Mouse (Mus musculus): ENCODE data around the gene Ube3b.

The Ube3b gene

GRCm38 (mm10) chr5:114374409-114375213, 5.8 kb upstream of the Ube3b start:
- no peak for DNase-seq (ENCODE audit: low read depth)

GRCm38 (mm10) chr5:114378177-114378920, 2.1 kb upstream of the Ube3b start:
- DNase-seq (ENCODE audit: low read depth) = no peak

- no peak for DNase-seq (ENCODE audit: low read depth)
These were observed 1.5 kb upstream of the Ube3b start for GRCm38 (mm10) chr5:114378936-114379335.

- no peak for DNase-seq (ENCODE audit: low read depth)
These were observed 644 bp upstream of the Ube3b start for GRCm38 (mm10) chr5:114379763-114380162.

DNA sequence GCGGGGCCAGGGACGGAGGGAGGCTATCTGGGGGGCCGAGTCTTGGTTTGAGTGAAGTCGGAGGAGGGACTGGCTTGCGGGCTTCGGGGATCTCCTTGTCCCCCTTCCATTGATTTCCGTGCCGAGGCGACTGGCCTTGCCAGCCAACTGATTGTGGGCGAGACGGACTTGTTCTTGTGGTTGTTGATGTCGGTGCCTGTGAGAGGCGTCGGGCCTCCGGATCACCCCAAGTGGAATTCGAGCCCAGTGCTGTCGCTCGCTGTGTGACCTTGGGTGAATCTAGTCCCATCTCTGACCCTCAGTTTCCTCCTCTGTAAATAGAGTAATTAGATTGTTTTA, 575 bp downstream of the Ube3b start:
- DNase-seq (ENCODE audit: low read depth) = no peak

DNA sequence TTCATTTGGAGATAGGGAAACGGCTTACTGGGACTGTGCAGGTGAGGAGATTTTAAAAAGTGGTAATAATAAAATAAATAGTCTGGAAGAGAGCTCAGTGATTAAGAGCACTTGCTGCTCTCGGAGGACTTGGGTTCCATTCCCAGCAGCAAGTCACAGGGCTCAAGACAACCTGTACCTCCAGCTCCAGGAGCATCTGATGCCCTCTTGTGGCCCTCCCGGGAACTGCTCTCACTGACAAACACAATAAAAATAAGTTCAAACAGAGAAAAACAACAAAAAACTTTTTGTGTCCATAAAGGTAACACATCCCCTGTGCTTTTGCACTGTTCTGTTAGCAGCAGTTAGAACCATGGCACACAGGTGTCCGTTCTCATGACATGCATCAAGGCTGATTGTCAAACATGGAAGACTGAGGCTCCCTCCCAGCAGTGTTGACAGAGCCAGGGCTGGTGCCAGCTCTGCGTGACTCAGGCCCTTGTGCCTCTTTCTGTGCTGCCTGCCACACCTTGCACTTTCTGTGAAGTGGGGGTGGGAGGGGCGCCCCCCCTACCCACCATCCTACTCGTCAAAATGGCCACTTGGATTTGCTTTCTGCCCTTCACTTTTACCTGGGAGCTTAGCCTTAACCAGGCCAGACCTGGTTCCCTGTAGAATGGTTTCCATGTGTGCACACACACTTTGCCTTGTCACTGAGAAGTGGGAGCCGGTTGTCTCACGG, 2.9 kb downstream of the Ube3b start:
- DNase-seq (ENCODE audit: low read depth) = no peak

GRCm38 (mm10) chr5:114384448-114384847, 4.0 kb downstream of the Ube3b start:
- no peak for DNase-seq (ENCODE audit: low read depth)

DNA sequence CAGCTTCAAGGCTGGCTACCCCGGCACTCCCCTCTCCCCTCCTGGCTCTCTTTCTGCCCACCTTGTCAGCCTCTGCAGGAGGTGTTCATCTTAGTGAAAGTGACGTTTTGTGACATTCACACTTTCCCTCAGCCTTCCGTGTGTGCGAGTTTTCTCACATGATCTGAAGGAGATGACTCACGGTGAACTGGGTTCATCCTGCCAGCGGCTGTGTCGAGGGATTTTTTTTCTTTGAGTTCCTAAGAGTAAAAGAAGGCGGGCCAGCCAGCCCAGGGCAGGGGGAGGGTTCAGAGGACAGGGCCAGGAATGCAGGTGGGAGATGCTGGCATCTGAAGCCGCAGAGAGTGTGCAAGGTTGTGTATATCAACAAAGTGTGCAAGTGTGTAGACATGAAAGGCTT, 12.8 kb downstream of the Ube3b start:
- DNase-seq (ENCODE audit: low read depth) = no peak

DNA sequence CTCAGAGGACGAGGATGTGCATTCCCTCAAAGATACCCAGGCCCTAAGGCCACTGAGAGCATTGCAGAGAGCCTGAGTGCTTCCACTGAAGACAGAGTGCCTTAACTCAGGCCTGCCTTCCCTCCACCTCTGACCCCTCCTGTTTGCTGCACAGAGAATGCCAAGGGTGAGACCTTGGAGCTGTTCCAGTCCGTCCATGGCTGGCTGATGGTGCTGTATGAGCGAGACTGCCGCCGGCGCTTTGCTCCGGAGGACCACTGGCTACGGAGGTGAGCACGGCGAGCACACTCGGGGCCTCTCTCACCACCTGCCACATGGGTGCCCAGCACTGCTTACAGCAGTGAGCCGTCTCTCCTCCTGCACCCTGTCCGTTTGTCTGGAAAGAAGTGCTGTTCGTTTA, 26.2 kb downstream of the Ube3b start:
- DNase-seq (ENCODE audit: low read depth) = no peak

DNA sequence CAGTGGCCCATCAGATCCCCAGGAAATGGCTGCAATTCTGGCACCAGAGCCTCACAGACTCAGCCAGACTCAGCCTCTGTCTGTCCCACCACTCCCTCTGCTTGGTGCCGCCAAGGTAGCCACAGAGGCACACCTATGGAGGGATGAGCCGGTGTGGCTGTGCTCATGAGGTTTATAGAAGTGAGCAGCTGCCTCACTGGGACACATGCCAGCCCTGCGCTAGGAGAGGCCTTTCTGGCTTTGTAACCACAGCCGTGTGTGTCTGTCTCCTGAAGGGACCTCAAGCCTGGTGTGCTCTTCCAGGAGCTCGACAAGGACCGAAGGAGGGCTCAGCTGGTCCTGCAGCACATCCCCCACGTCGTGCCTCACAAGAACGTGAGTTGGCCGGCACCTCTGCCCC, 26.9 kb downstream of the Ube3b start:
- DNase-seq (ENCODE audit: low read depth) = no peak

- no peak for DNase-seq (ENCODE audit: low read depth)
These were observed 27.4 kb downstream of the Ube3b start for GRCm38 (mm10) chr5:114407810-114408209.

DNA sequence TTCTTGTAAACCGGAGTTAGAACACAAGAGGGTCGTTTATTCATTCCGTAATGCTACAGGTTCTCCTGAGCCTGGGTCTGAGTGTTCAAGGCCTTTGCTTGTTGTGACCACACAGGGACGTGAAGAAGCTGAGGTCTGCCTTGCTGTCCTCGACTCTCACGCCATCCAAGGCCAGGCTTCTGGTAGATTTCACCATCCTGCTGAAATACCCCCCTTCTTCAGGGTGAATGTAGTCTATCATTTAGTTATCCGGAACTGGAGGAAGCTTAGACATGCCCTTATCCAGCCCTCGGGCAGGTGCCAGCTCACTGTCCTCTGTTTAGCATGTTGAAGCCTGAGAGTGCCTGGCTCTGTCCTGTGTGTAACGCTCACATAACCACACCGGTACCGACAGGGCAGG, 28.4 kb downstream of the Ube3b start:
- no peak for DNase-seq (ENCODE audit: low read depth)

GRCm38 (mm10) chr5:114410429-114410828, 30.0 kb downstream of the Ube3b start:
- DNase-seq (ENCODE audit: low read depth) = no peak

- no peak for DNase-seq (ENCODE audit: low read depth)
These were observed 32.1 kb downstream of the Ube3b start for GRCm38 (mm10) chr5:114412361-114412998.

DNA sequence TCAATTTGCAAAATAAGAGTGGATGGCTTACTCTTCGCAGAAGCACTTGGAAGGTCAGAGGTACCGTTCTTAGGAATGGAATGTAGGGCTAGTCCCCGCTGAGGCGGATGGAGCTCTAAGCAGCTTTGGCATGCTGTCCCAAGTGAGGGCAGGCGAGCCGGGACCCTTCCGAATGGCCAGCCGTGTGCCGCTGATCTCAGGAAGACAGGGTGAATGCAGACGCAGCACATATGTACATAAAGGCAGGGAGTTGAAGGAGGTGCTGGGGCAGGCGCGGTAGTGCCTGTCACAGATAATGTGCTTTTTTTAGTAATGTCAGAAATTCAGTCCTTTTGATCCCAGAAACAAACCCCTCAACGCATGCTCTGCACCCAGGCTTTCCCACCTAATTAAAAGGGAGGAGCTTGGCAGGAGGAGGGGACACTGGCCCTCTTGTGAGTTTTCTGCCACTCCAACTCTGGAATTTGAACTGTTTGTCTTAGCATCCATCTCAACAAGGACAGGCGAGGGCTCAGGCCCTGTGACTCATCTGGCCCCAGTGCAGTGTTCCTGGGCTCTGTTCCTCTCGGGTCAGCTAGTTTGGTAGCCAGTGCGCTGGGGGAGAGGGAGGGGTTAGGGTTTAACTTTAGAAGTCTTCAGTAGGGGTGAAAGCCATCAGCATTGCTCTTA, 32.8 kb downstream of the Ube3b start:
- no peak for DNase-seq (ENCODE audit: low read depth)

GRCm38 (mm10) chr5:114415606-114416005, 35.2 kb downstream of the Ube3b start:
- DNase-seq (ENCODE audit: low read depth) = no peak

DNA sequence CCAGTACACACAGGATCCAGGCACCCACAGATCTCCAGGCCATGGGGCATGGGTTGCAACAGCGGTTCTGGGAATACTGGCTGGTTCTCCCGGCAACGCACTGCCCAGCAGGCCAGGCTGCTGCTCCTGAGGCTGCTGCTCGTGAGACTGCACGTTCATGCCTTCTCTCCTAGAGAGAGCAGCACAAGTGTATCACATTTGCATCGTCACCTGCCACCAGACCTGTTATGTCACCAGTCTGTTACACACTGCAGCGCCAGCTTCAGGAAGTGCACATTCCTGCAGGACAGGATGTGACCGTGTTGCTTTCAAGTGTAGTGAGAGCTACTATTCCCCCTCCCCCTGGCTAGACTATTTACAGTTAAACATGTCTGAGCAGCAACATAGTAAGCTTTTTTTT, 36.4 kb downstream of the Ube3b start:
- no peak for DNase-seq (ENCODE audit: low read depth)

GRCm38 (mm10) chr5:114418541-114418940, 38.1 kb downstream of the Ube3b start:
- DNase-seq (ENCODE audit: low read depth) = no peak

- DNase-seq (ENCODE audit: low read depth) = no peak
These were observed 41.3 kb downstream of the Ube3b start for GRCm38 (mm10) chr5:114421561-114422298.

- DNase-seq (ENCODE audit: low read depth) = no peak
These were observed 42.2 kb downstream of the Ube3b start for GRCm38 (mm10) chr5:114422591-114422990.

- no peak for DNase-seq (ENCODE audit: low read depth)
These were observed 43.6 kb downstream of the Ube3b start for GRCm38 (mm10) chr5:114423961-114424360.

All from c-Kit-positive CD71-negative TER-119-negative erythroid progenitor cells, embryonic 14.5 days (primary cell).